Mouse (Mus musculus) midbrain, embryonic 10.5 days (tissue): ENCODE measurements at regions not wholly inside any gene's neighbourhood (a gene's known extent, or its start where the extent isn't known, plus 50 kb on each side); places are given as distances from the start of the nearest gene placed in this dataset.
A peak's percentile ranks its signal among the peaks of the same experiment; 100 is the strongest.

Experiments
- DNase-seq: peaks from one replicate; pipeline ENCODE4 v3.0.0-alpha.2; 2017; ENCODE audit warnings: low spot score
- H3K27ac ChIP-seq: fragments of 300-500 bp; sonication (generic); replicated peaks from 2 replicates; pipeline ENCODE4 v1.5.1; 2016; ENCODE audit warnings: mild to moderate bottlenecking
- H3K27me3 ChIP-seq: fragments of 300-500 bp; sonication (generic); 2 replicates; pipeline ENCODE4 v1.6.1; 2016; ENCODE audit warnings: low read depth, mild to moderate bottlenecking; ENCODE audit not compliant: poor library complexity, severe bottlenecking
- H3K36me3 ChIP-seq: fragments of 300-500 bp; sonication (generic); 2 replicates; pipeline ENCODE4 v1.6.1; 2016; ENCODE audit warnings: mild to moderate bottlenecking, moderate library complexity
- H3K4me1 ChIP-seq: fragments of 300-500 bp; sonication (generic); 2 replicates; pipeline ENCODE4 v1.6.1; 2016
- H3K4me3 ChIP-seq: fragments of 300-500 bp; sonication (generic); 2 replicates; pipeline ENCODE4 v1.5.1; 2016; ENCODE audit warnings: mild to moderate bottlenecking, moderate library complexity
- H3K9me3 ChIP-seq: fragments of 300-500 bp; sonication (generic); replicated peaks from 2 replicates; pipeline ENCODE4 v1.6.1; 2016; ENCODE audit warnings: mild to moderate bottlenecking
- WGBS: fragments of 180-500 bp; shearing (Covaris S2); methylation state at CpG from one replicate; pipeline ENCODE4 v1.1.7; 2016; 5-methylcytosine and 5-hydroxymethylcytosine counted together

DNA sequence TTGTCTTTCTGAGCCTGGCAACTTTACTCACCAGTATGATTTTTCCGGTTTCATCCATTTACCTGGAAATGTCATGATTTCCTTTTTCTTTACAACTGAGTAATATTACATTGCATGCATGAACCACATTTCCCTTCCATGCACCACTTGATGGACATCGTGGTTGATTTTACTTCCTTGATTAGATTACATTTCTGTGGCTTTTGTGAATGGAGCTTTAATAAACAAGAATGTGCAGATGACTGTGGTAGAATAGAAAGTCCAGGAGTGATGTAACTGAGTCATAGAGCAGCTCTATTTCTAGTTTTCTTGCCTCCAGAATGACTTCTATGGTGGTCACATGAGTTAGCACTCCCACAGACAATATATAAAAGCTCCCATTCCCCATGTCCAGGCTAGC, 75.2 kb downstream of the Chst2 start:
- WGBS: 92% methylated on average over 2 of the region's 2 CpGs
- peaks cover 13% of the 10 kb centered on the region for H3K4me1 ChIP-seq
- no peak for DNase-seq

DNA sequence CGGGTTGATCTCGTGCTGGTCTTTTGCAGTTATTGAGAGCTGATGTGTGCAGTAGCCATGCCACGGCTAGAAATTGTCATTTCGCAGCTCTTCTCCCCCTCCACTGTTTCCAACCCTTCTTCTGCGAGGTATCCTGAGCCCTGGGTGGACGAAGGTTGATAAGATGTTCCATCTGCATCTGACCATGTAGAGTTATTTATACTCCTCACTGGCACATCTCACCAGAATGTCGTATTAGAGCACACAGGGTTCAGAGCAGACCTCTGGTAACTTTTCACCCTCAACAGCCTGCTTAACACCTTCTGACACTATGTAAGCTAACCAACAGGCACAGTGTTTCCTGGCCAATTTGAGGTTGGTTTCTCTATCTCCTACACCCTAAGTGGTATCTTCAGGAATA, 76.4 kb downstream of the Chst2 start:
- H3K4me1 ChIP-seq: peaks cover 13% of the 10 kb centered on the region
- no peak for DNase-seq
- no peaks in the 10 kb centered on the region for H3K36me3 ChIP-seq
- 92% methylated on average over 7 of the region's 7 CpGs for WGBS
- no peak overlapping the region for H3K4me3 ChIP-seq
- H3K27ac ChIP-seq: no peak overlapping the region
- H3K9me3 ChIP-seq: no peaks in the 10 kb centered on the region
- H3K27me3 ChIP-seq: peaks cover 36% of the 10 kb centered on the region

More for the DNA sequence above, 75.2 kb downstream of the Chst2 start:
- H3K4me3 ChIP-seq: no peak overlapping the region
- H3K36me3 ChIP-seq: no peaks in the 10 kb centered on the region
- H3K27me3 ChIP-seq: peaks cover 29% of the 10 kb centered on the region
- no peak overlapping the region for H3K27ac ChIP-seq
- H3K9me3 ChIP-seq: no peaks in the 10 kb centered on the region

- Histone ChIP-seq H3K4me3 (no peak overlapping the region), H3K27me3 (peaks cover 45% of the 10 kb centered on the region), H3K9me3 (no peaks in the 10 kb centered on the region), H3K36me3 (no peaks in the 10 kb centered on the region), H3K27ac (no peak overlapping the region), H3K4me1 (peaks cover 22% of the 10 kb centered on the region)
- no peak for DNase-seq
- 84% methylated on average over 9 of the region's 9 CpGs for WGBS
Measured at GRCm38 (mm10) chr9:95329053-95329430, 77.5 kb downstream of the Chst2 start.

DNA sequence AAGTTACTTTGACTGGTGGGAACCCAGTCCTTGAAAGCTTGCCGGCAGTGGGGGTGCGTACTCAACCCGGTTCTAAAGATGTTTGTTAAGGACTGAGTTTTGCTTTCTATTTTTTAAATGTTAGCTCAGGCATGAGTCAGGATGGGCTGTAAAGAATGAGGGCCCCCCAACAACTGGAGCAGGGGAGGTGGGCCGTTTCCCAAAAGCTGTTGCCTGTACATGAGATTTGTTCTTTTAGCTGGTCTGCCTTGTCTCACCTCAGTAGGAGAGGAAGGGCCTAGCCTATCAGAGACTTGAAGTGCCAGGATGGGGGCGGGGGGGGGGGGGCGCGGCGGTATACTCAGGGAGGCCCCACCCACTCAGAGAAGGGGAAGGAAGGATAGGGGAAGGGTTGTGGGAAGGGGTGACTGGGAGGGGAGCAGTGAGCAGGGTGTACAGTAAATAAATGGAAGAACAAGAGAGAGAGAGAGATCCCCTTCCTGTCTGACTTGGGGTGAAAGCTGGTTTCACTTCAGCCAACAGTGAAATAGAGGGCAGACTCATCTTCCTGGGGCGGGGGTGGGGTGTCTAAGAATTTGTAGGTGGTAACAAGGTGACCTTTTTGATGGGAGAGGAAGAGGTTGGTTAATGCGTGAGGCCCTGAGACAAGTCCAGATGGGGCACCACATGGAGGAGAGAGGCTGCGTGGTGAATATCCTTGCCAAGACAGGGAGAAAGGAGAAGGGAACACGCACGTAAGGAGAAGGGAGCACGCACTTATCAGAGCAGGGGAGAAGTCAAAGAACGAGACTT, 78.1 kb downstream of the Chst2 start:
- peaks cover 28% of the 10 kb centered on the region for H3K4me1 ChIP-seq
- 80% methylated on average over 11 of the region's 15 CpGs for WGBS
- DNase-seq: no peak
- no peaks in the 10 kb centered on the region for H3K36me3 ChIP-seq
- H3K4me3 ChIP-seq: no peak overlapping the region
- peaks cover 45% of the 10 kb centered on the region for H3K27me3 ChIP-seq
- H3K27ac ChIP-seq: no peak overlapping the region
- no peaks in the 10 kb centered on the region for H3K9me3 ChIP-seq

GRCm38 (mm10) chr9:95327771-95328170, 78.8 kb downstream of the Chst2 start:
- 48% methylated on average over 3 of the region's 3 CpGs for WGBS
- peaks cover 35% of the 10 kb centered on the region for H3K4me1 ChIP-seq
- H3K4me3 ChIP-seq: no peak overlapping the region
- no peak for DNase-seq
- peaks cover 45% of the 10 kb centered on the region for H3K27me3 ChIP-seq
- no peak overlapping the region for H3K27ac ChIP-seq
- no peaks in the 10 kb centered on the region for H3K36me3 ChIP-seq
- no peaks in the 10 kb centered on the region for H3K9me3 ChIP-seq

DNA sequence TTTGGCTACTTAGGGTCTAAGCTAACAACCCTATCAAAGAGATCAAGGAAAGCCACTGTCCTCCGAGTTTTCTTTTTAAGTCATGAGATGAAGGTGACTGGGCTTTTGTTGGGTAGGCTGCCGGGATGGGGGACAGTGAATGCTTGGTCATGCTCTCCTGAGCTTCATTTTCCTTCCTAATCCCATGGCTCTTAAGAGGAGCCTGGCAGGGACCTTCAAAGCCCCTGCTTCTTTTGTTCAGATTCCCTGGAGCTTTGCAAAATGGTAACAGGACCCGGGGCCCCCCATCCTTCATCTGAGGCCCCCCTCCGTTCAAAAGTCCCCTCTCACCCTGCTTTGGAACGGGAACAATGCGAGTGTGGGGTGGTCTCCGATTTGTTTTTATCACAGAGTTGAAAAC, 82.9 kb downstream of the Chst2 start:
- WGBS: 9% methylated on average over 7 of the region's 7 CpGs
- Histone ChIP-seq H3K27me3 (peaks cover 73% of the 10 kb centered on the region), H3K27ac (peak overlapping the region; percentile 70), H3K9me3 (no peaks in the 10 kb centered on the region), H3K4me1 (peaks cover 50% of the 10 kb centered on the region), H3K36me3 (no peaks in the 10 kb centered on the region), H3K4me3 (peak overlapping the region; percentile 23)
- DNase-seq: peak; percentile 71

- H3K9me3 ChIP-seq: no peaks in the 10 kb centered on the region
- 33% methylated on average over 5 of the region's 5 CpGs for WGBS
- H3K27ac ChIP-seq: peak overlapping the region; percentile 70; the same call in 1 of the 2 replicates
- peaks cover 43% of the 10 kb centered on the region for H3K4me1 ChIP-seq
- DNase-seq: peak; percentile 19
- H3K27me3 ChIP-seq: peaks cover 67% of the 10 kb centered on the region
- no peak overlapping the region for H3K4me3 ChIP-seq
- H3K36me3 ChIP-seq: no peaks in the 10 kb centered on the region
Measured at GRCm38 (mm10) chr9:95322893-95323292, 83.6 kb downstream of the Chst2 start.

DNA sequence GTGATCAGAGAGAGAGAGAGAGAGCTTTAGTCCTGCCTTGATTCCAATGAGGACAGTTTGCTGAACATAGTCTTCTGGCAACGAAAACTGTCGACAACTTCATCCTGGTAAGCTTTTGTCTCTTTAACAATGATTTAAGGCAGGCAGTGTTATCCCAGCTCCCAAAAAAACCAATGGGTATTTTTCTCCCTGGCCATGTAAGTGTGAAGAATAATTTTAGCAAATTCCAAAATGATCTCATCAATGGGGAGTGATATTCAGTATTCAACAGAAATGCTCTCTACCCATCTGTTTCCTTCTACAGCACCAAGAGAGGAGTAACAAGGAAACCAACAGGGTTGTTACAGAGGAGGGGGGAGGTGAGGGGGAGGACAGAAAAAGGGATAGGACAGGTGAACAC, 84.5 kb downstream of the Chst2 start:
- DNase-seq: no peak
- H3K4me1 ChIP-seq: peaks cover 39% of the 10 kb centered on the region
- H3K36me3 ChIP-seq: no peaks in the 10 kb centered on the region
- no peaks in the 10 kb centered on the region for H3K9me3 ChIP-seq
- 84% methylated on average over 2 of the region's 2 CpGs for WGBS
- H3K27ac ChIP-seq: peak overlapping the region; percentile 70
- peaks cover 62% of the 10 kb centered on the region for H3K27me3 ChIP-seq
- H3K4me3 ChIP-seq: no peak overlapping the region

GRCm38 (mm10) chr9:95318926-95319325, 87.6 kb downstream of the Chst2 start:
- no peak overlapping the region for H3K4me3 ChIP-seq
- no peak for DNase-seq
- H3K27ac ChIP-seq: no peak overlapping the region
- H3K9me3 ChIP-seq: no peaks in the 10 kb centered on the region
- H3K27me3 ChIP-seq: peaks cover 40% of the 10 kb centered on the region
- peaks cover 28% of the 10 kb centered on the region for H3K4me1 ChIP-seq
- no peaks in the 10 kb centered on the region for H3K36me3 ChIP-seq
- 95% methylated on average over 9 of the region's 9 CpGs for WGBS

GRCm38 (mm10) chr9:95316726-95317125, 89.8 kb downstream of the Chst2 start:
- Histone ChIP-seq H3K27me3 (peaks cover 30% of the 10 kb centered on the region), H3K27ac (no peak overlapping the region), H3K4me1 (peaks cover 6% of the 10 kb centered on the region), H3K4me3 (no peak overlapping the region), H3K36me3 (no peaks in the 10 kb centered on the region), H3K9me3 (no peaks in the 10 kb centered on the region)
- DNase-seq: no peak
- WGBS: 77% methylated on average over 8 of the region's 8 CpGs

- Histone ChIP-seq H3K36me3 (no peaks in the 10 kb centered on the region), H3K4me1 (no peaks in the 10 kb centered on the region), H3K27ac (no peak overlapping the region), H3K4me3 (no peak overlapping the region), H3K27me3 (peaks cover 14% of the 10 kb centered on the region; the same call in 1 of the 2 replicates), H3K9me3 (no peaks in the 10 kb centered on the region)
- DNase-seq: no peak
- WGBS: 80% methylated on average over 4 of the region's 4 CpGs
Measured at GRCm38 (mm10) chr9:95315080-95315479, 91.4 kb downstream of the Chst2 start.

- WGBS: 90% methylated on average over 3 of the region's 3 CpGs
- DNase-seq: no peak
- Histone ChIP-seq H3K27ac (no peak overlapping the region), H3K36me3 (no peaks in the 10 kb centered on the region), H3K4me1 (no peaks in the 10 kb centered on the region), H3K27me3 (no peaks in the 10 kb centered on the region), H3K9me3 (no peaks in the 10 kb centered on the region), H3K4me3 (no peak overlapping the region)
Measured at GRCm38 (mm10) chr9:95311671-95312070, 94.9 kb downstream of the Chst2 start.

- H3K27me3 ChIP-seq: no peaks in the 10 kb centered on the region
- H3K27ac ChIP-seq: no peak overlapping the region
- no peak for DNase-seq
- H3K9me3 ChIP-seq: no peaks in the 10 kb centered on the region
- H3K4me1 ChIP-seq: no peaks in the 10 kb centered on the region
- no peak overlapping the region for H3K4me3 ChIP-seq
- no peaks in the 10 kb centered on the region for H3K36me3 ChIP-seq
Measured at GRCm38 (mm10) chr9:95289008-95289407, 117.5 kb downstream of the Chst2 start.
